Mouse (Mus musculus): ENCODE results near the gene Scube2.

Scube2 gene

GRCm38 (mm10) chr7:109865370-109866229 lies at the start of gene Scube2:
Scube2 (minus strand) TSS chr7:109865679.
- ChIA-PET CTCF (interaction anchor here in 1 of 4 experiments (0.6 to 1.0 kb wide), 2 partner anchors 10 kb away, joined by 4 to 6 read pairs; no protein-coding TSS in a partner anchor), POLR2A (interaction anchor here in 3 of 4 experiments (0.6 to 2.9 kb wide), 7 partner anchors 9 to 290 kb away, joined by 3 to 17 read pairs (median 3); no protein-coding TSS in a partner anchor)

- POLR2A ChIA-PET, result interaction anchor here in 2 of 4 experiments (0.5 to 1.5 kb wide), 4 partner anchors 9 to 118 kb away, joined by 3 to 5 read pairs (median 4); no protein-coding TSS in a partner anchor
- CTCF ChIA-PET, result interaction anchor here in 2 of 4 experiments (0.5 to 2.9 kb wide), 2 partner anchors 14 to 1020 kb away, joined by 3 to 7 read pairs; no protein-coding TSS in a partner anchor
Measured at GRCm38 (mm10) chr7:109906165-109906564, 40.7 kb upstream of the Scube2 start.

- ChIA-PET CTCF (interaction anchor here (0.6 to 1.7 kb wide), 3 partner anchors 8 to 17 kb away, joined by 3 to 9 read pairs (median 4); no protein-coding TSS in a partner anchor), POLR2A (interaction anchor here in 1 of 4 experiments (0.7 to 1.7 kb wide), 7 partner anchors 8 to 221 kb away, joined by 3 to 5 read pairs (median 3); partner anchors contain the start of genes Tmem9b, Wee1 and Zfp143)
Measured at GRCm38 (mm10) chr7:109900921-109901320, 35.4 kb upstream of the Scube2 start.

GRCm38 (mm10) chr7:109898911-109899310 lies 33.4 kb upstream of the Scube2 start:
- ChIA-PET POLR2A (interaction anchor here in 1 of 4 experiments (0.6 to 1.6 kb wide), 4 partner anchors 9 to 1011 kb away, joined by 3 to 4 read pairs (median 4); no protein-coding TSS in a partner anchor), CTCF (no interaction called here)

- POLR2A ChIA-PET, result interaction anchor here (0.5 to 4.3 kb wide), 31 partner anchors 10 to 374 kb away, joined by 3 to 25 read pairs (median 3); partner anchors contain the start of genes Nrip3 (in 2 of the 4), Rpl27a (in 2 of the 4) and Dennd5a (in 1 of the 4)
- CTCF ChIA-PET, result interaction anchor here (0.5 to 2.8 kb wide), 75 partner anchors 8 to 1212 kb away, joined by 3 to 27 read pairs (median 3); partner anchors contain the start of genes Akip1 (in 2 of the 4), St5 (in 2 of the 4), BC051019 (in 1 of the 4) and Nrip3 (in 1 of the 4)
Measured at GRCm38 (mm10) chr7:109892530-109892929, 27.1 kb upstream of the Scube2 start.

GRCm38 (mm10) chr7:109891786-109892185 lies 26.3 kb upstream of the Scube2 start:
- POLR2A ChIA-PET, result interaction anchor here in 2 of 4 experiments (0.6 to 4.3 kb wide), 11 partner anchors 10 to 163 kb away, joined by 3 to 25 read pairs (median 3); no protein-coding TSS in a partner anchor
- CTCF ChIA-PET, result interaction anchor here (0.5 to 2.8 kb wide), 23 partner anchors 9 to 901 kb away, joined by 3 to 27 read pairs (median 7); partner anchors contain the start of genes Akip1 (in 1 of the 4), BC051019 (in 1 of the 4) and St5 (in 1 of the 4)

- ChIA-PET POLR2A (interaction anchor here in 2 of 4 experiments (0.6 to 2.0 kb wide), 4 partner anchors 12 to 110 kb away, joined by 3 to 7 read pairs (median 4); partner anchors contain the start of gene Scube2 (in 1 of the 2)), CTCF (interaction anchor here in 2 of 4 experiments (1.0 to 2.2 kb wide), 3 partner anchors 14 to 22 kb away, joined by 3 to 8 read pairs (median 5); no protein-coding TSS in a partner anchor)
Measured at GRCm38 (mm10) chr7:109890256-109890655, 24.8 kb upstream of the Scube2 start.

- CTCF ChIA-PET, result interaction anchor here in 3 of 4 experiments (0.6 to 2.1 kb wide), 11 partner anchors 10 to 280 kb away, joined by 3 to 5 read pairs (median 3); no protein-coding TSS in a partner anchor
Measured at GRCm38 (mm10) chr7:109889300-109889699, 23.8 kb upstream of the Scube2 start.

GRCm38 (mm10) chr7:109886249-109886648 lies 20.8 kb upstream of the Scube2 start:
- POLR2A ChIA-PET, result interaction anchor here in 1 of 4 experiments (1.4 to 1.6 kb wide), 2 partner anchors 10 to 14 kb away, joined by 3 to 8 read pairs; no protein-coding TSS in a partner anchor

More at GRCm38 (mm10) chr7:109889300-109889699, 23.8 kb upstream of the Scube2 start:
- POLR2A ChIA-PET, result interaction anchor here (0.6 to 2.0 kb wide), 13 partner anchors 8 to 186 kb away, joined by 3 to 7 read pairs (median 3); partner anchors contain the start of genes Akip1 (in 1 of the 4), St5 (in 1 of the 4) and Zfp143 (in 1 of the 4)

GRCm38 (mm10) chr7:109882574-109882973 lies 17.1 kb upstream of the Scube2 start:
- ChIA-PET POLR2A (interaction anchor here in 3 of 4 experiments (0.6 to 3.9 kb wide), 11 partner anchors 9 to 962 kb away, joined by 3 to 25 read pairs (median 4); partner anchors contain the start of genes Rnf141 (in 1 of the 3), Rpl27a (in 1 of the 3) and Tmem41b (in 1 of the 3)), CTCF (interaction anchor here in 2 of 4 experiments (3.2 to 4.1 kb wide), 2 partner anchors 10 kb away, joined by 16 to 27 read pairs; no protein-coding TSS in a partner anchor)

More at GRCm38 (mm10) chr7:109886249-109886648, 20.8 kb upstream of the Scube2 start:
- CTCF ChIA-PET, result interaction anchor here in 2 of 4 experiments (0.7 to 1.2 kb wide), 3 partner anchors 9 to 82 kb away, joined by 3 to 4 read pairs (median 4); no protein-coding TSS in a partner anchor

GRCm38 (mm10) chr7:109881561-109882099 lies 16.2 kb upstream of the Scube2 start:
- POLR2A ChIA-PET, result interaction anchor here (0.6 to 3.9 kb wide), 35 partner anchors 7 to 1515 kb away, joined by 3 to 25 read pairs (median 4); partner anchors contain the start of genes Tmem41b (in 2 of the 4), Rpl27a (in 1 of the 4), Scube2 (in 1 of the 4) and Zfp143 (in 1 of the 4)
- CTCF ChIA-PET, result interaction anchor here (0.5 to 4.1 kb wide), 13 partner anchors 11 to 417 kb away, joined by 3 to 27 read pairs (median 4); no protein-coding TSS in a partner anchor

- ChIA-PET CTCF (interaction anchor here in 1 of 4 experiments (0.7 to 1.4 kb wide), 2 partner anchors 10 to 14 kb away, joined by 3 to 4 read pairs; no protein-coding TSS in a partner anchor), POLR2A (interaction anchor here in 1 of 4 experiments (0.6 to 1.8 kb wide), 9 partner anchors 8 to 157 kb away, joined by 3 to 8 read pairs (median 4); partner anchors contain the start of gene BC051019)
Measured at GRCm38 (mm10) chr7:109879158-109879557, 13.7 kb upstream of the Scube2 start.

- CTCF ChIA-PET, result interaction anchor here (0.5 to 1.5 kb wide), 11 partner anchors 10 to 395 kb away, joined by 3 to 8 read pairs (median 4); partner anchors contain the start of gene Scube2 (in 1 of the 4)
- POLR2A ChIA-PET, result interaction anchor here (0.6 to 1.7 kb wide), 19 partner anchors 9 to 721 kb away, joined by 3 to 8 read pairs (median 4); partner anchors contain the start of genes Akip1 (in 1 of the 4), Rpl27a (in 1 of the 4) and St5 (in 1 of the 4)
Measured at GRCm38 (mm10) chr7:109876085-109876484, 10.6 kb upstream of the Scube2 start.

- CTCF ChIA-PET, result interaction anchor here (0.5 to 1.5 kb wide), 12 partner anchors 9 to 395 kb away, joined by 3 to 8 read pairs (median 4); partner anchors contain the start of gene Scube2 (in 1 of the 4)
- POLR2A ChIA-PET, result interaction anchor here (0.5 to 1.7 kb wide), 17 partner anchors 8 to 720 kb away, joined by 3 to 8 read pairs (median 4); partner anchors contain the start of genes Akip1 (in 1 of the 4), Rpl27a (in 1 of the 4) and St5 (in 1 of the 4)
Measured at GRCm38 (mm10) chr7:109875598-109875997, 10.1 kb upstream of the Scube2 start.

GRCm38 (mm10) chr7:109875033-109875432 lies 9.6 kb upstream of the Scube2 start:
- POLR2A ChIA-PET, result interaction anchor here in 3 of 4 experiments (0.5 to 1.7 kb wide), 10 partner anchors 11 to 86 kb away, joined by 3 to 8 read pairs (median 3); no protein-coding TSS in a partner anchor
- CTCF ChIA-PET, result interaction anchor here in 3 of 4 experiments (0.7 to 1.5 kb wide), 6 partner anchors 11 to 70 kb away, joined by 3 to 8 read pairs (median 4); no protein-coding TSS in a partner anchor

- ChIA-PET CTCF (interaction anchor here in 1 of 4 experiments (1.3 kb wide), 1 partner anchor 20 kb away, joined by 4 read pairs; no protein-coding TSS in a partner anchor), POLR2A (interaction anchor here in 2 of 4 experiments (0.5 to 1.0 kb wide), 2 partner anchors 9 to 425 kb away, joined by 3 to 4 read pairs; no protein-coding TSS in a partner anchor)
Measured at GRCm38 (mm10) chr7:109873170-109873569, 7.7 kb upstream of the Scube2 start.
